Mouse (Mus musculus) heart, postnatal 25 days (tissue): ENCODE data around the gene 1600002K03Rik. TPM values are rescaled to one million over a fixed set of nuclear protein-coding genes. Genes with fewer than 3 reads are reported as not detected.
"Not testable (repeated sequence)": the region's sequence is repeated elsewhere in the genome, so short reads cannot be mapped to it uniquely, and the experiment has no call there.

ENCODE experiments used
- DNase-seq: peaks from one replicate; pipeline ENCODE4 v3.0.0; 2022; ENCODE audit warnings: low spot score
- intact Hi-C: fragments of 180-260 bp; cut with DNase I; formaldehyde crosslinking; loops from one replicate; pipeline ENCODE4 v1.15.1; 2025
- total RNA-seq, 2 experiments: library from RNA; stranded (reverse); gene quantifications; 2 replicates each; pipeline ENCODE4 v1.2.3; 2021

Gene 1600002K03Rik
- total RNA-seq, 2 experiments from 2014 or later, result 4.2 to 5.2 TPM

DNA sequence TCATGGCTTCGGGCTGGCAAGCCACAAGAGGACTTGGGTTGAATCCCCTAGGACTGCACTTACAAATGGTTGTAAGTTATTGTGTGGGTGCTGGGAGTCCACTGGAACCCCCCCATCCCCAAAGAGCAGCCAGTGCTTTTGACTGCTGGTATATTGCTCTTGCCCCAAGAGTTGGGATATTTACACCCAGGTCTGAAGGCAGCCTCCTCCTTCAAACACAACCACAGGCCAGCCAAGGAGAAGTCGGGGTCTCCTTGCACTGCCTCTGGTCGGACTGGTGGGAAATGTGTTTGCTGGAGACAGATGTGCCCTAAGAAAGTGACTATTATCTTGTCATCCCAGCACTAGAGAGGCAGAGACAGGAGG, 10.5 kb upstream of the 1600002K03Rik start:
- DNase-seq, result no peak
- intact Hi-C loops, result no loop called here

DNA sequence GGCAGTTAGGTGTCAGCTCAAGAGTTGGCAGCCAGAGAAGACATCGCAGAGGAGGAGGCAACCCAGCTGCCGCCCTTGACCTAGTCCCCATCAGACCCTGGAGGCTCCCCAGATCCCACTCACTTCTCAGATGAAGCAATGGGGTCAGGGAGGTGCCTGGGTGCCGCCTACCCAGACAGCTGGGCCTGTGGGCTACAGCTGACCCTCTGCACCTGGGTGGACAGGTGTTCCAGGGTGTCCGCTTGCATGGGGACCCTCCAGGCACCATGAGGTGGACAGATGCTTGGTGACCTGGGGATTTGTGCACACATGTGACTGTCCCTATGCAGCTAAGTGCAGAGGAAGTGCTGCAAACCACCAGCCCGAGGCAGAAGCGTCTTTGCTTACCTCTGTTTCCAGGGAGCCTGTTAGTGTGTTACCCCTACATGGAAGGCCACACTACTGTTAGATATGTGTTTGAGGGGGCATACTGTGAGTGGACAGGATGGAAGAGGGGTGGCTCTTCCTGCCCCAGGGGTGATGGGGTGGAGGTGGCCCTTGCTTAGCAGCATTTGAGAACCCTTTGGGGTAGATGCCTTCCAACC, 9.9 kb upstream of the 1600002K03Rik start:
- intact Hi-C loops, result no loop called here
- no peak for DNase-seq

DNA sequence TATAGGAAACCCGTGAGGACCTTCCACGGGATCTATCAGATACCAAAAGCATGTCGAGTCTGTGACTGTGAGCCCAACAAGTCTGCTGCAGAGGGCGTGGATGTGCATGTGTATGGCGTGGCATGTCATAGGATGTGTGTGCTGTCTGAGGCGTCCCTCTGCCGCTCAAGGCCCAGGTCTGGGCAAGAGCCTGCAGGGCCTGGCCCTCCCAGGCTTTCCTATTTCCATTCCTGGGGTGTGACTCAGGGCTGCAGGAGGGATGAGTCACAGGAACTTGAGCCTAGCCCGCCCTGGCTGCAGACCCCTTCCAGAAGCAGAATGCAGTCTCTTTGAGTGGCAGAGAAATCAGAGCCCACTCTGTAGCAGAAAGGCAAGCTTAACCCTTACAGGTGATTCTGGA, 9.0 kb upstream of the 1600002K03Rik start:
- intact Hi-C loops, result no loop called here
- peak; percentile 60 for DNase-seq

DNA sequence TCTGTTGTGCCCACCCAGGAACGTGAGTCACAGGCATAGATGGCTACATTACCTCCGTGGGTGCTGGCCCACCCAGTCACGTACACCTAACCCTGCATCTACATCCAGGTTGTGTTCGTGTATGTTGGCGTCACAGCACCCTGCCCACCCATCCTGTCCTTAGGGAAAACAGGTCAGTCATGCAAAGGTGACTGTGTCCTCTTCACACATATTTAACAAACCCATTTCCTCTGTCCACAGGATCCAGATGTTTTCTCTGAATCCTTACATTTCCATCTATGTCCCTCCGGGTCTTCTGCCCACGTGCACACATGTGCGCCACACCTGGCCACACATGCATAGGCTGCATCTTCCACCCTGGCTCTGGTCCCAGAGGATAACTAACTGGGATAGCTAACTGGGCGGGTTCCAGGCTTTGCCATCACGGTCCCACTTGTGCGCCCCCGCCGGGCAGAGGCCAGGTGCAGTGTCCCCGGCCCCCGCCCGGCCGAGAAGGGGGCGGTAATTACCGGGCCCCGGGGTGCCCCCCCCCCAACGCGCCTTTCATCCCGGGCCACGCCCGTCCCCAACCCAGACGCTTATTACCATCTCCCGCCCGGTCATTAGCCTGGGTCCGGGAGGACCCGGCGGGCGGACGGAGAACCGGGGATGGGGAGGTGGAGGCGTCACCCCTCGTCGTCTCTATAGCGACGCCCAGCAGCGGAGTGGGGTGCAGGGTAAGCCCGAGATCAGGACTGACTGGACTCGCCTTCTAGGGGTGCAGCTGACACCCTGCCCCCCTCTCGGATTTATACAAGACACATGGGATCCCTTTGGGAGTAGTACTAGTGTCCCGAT, 8.4 kb upstream of the 1600002K03Rik start:
- intact Hi-C loops, result no loop called here
- no peak for DNase-seq

DNA sequence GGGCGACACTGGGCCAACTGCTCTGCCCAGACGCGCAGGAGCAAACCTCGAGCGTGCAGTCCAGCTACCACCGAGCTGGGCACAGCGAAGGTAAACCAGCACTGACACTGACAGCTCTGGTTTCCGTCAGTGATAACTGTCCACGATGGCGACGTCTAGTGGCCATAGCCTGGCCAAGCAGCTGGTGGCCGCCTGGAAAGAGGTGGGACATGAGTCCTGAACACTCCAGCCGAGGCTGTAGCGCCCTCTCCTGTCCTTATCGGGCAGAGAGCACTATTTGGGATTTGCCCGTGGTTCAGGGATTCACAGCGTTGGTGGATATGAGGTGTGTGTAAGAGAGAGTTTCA, 7.8 kb upstream of the 1600002K03Rik start:
- intact Hi-C loops, result loop anchor here (1.0 kb wide), 1 partner anchor 20 kb away; no protein-coding TSS in a partner anchor
- peak; percentile 92 for DNase-seq

DNA sequence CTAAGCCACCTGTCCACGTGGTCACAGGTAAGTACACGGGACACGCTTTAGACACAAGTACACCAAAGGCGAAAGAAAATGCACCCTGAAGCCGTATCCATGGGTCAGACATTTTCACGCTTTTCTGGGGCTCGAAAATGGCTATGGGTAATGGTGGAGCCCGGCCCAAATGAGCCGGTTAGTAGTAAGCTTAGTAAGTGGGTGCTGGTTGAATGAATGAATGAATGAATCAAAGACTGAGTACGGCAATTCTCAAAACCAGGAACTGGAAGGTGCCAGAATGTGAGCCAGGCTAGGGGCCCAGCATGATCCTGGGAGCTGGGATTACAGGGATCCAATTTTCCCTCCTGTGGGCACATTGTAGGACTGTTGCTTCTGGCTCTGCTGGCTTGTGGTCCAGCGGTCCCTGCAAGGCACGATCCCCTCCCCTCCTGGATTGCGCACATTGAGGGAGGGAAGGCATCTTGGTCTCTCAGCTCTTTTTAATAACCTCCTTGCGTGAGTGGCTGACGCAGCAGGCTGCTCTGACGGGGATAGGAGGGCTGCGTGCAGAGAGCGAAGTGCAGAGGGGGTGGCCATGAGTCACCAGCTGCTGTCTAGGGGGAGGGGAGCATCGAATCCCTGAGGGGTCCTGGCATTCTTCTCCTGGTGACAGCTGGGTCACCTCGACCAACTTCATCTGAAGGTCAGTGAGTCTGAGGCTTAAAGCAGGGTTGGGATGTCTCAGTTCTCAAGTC, 7.2 kb upstream of the 1600002K03Rik start, which contains the start of gene Cirbp:
TSS of gene Cirbp (plus strand) at position 594 of the 737 bp plus-strand sequence.
- DNase-seq, result no peak
- intact Hi-C loops, result loop anchor here (1.0 kb wide), 1 partner anchor 20 kb away; no protein-coding TSS in a partner anchor

DNA sequence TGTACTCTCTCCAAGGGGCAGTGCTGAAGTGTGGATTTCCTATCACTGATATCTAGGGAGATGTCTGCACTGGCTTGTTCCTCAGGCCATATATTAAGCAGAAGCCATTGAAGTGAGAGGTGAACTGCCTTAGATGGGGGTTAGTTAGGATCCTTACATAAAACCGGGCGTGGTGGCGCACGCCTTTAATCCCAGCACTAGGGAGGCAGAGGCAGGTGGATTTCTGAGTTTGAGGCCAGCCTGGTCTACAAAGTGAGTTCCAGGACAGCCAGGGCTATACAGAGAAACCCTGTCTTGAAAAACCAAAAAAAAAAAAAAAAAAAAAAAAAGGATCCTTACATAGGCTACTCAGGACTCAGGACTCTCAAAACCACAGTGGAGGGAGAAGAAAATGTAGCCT, 6.6 kb upstream of the 1600002K03Rik start:
- intact Hi-C loops, DNase-seq: not testable (repeated sequence)

DNA sequence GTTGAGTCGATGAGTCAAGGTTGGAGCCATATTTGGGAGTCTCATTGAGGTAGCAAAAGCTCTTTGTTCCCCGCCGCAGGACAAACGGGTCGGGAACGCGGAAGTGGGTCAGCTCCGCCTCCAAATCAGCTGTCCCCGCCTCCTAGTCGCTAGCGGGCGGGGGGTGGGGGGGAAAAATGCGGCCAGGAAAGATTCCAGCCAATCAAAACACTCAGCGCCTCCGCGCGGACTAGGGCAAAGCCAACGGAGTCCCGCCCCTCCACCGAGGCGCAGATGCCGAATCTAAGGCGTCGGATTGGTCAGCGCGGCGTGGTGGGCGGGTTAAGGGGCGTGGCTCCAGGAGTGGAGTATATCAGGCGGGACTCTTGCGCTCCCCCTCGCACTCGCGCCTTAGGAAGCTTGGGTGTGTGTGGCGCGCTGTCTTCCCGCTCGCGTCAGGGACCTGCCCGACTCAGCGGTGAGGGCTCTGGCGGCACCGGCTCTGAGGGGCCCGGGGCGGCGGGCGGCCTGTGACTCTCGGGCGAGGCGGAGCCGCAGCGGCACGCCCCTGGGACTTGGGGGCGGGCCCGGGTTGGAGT, 5.2 kb upstream of the 1600002K03Rik start:
- intact Hi-C loops, result no loop called here
- DNase-seq, result peak; percentile 97

DNA sequence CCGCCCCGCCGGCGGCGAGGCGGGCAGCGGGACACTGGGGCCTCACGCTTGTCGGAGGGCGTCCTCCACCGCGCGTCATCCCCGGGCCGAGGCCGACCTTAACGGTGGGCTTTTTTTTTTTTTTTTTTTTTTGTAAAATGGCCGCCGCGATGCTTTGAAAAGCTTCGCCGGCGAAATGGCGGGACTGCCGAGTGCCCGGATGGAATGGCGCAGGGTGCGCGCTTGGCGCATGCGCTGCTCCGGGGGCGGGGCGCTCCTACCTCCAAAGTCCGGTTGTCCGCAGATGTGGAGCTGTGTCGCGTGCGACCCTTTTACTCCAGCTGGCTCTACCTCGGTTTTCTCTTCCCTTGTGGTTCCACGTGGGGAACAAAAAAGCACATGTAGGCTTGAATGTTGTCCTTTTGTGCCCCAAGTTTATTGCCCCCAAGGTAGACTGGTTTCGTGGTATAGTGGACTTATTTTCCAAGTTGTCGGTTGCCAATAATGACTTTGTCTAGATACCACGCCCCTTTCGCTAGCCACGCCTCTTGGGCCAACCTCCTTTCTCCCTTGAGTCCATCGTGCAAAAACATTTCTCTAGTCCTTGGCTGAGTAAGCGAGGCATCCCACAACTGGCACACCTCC, 4.6 kb upstream of the 1600002K03Rik start:
- intact Hi-C loops, result no loop called here
- DNase-seq, result peak; percentile 87

DNA sequence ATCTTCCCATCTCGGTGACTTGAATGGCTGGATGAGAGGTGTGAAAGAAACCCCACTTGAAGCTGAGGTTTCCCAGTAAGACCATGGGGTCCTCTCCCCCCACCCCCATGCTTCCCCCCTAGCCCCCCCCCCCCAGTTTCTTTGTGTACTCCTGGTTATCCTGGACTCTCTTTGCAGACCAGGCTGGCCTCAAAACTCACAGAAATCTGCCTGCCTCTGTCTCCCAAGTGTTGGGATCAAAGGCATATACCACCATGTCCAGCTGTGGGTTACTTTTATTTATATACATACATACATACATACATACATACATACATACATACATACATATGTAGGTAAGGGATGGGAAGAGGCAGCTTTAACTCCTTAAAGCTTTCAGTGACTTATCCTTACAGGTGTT, 3.7 kb upstream of the 1600002K03Rik start:
- intact Hi-C loops, result no loop called here
- no peak for DNase-seq

DNA sequence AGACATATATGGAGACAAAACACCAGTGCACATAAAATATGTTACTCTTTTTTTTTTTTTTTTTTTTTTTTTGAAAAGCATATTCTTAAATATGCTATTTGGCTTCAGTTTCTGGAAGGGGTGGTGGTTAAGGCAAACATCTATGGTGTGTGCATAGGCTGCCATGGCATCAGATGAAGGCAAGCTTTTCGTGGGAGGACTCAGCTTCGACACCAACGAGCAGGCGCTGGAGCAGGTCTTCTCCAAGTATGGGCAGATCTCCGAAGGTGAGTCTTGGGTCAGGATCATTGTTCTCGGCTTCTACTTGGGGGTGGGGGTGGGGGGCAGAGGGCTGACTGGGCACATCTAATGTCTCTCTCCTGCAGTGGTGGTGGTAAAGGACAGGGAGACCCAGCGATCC, 3.1 kb upstream of the 1600002K03Rik start:
- no peak for DNase-seq
- intact Hi-C loops, result loop anchor here (10.0 kb wide), 1 partner anchor 205 kb away; no protein-coding TSS in a partner anchor

DNA sequence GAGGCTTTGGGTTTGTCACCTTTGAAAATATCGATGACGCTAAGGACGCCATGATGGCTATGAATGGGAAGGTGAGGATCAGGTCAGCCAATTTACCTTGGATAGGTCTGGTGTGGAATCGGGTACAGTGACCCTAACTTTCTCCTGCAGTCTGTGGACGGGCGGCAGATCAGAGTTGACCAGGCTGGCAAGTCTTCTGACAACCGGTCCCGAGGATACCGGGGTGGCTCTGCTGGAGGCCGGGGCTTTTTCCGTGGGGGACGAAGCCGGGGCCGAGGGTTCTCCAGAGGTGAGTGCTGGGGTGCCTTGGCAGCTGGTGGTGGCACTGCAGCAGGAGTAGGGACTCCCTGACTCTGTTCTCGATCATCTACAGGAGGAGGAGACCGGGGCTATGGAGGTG, 2.7 kb upstream of the 1600002K03Rik start:
- intact Hi-C loops, result loop anchor here (10.0 kb wide), 1 partner anchor 205 kb away; no protein-coding TSS in a partner anchor
- no peak for DNase-seq

DNA sequence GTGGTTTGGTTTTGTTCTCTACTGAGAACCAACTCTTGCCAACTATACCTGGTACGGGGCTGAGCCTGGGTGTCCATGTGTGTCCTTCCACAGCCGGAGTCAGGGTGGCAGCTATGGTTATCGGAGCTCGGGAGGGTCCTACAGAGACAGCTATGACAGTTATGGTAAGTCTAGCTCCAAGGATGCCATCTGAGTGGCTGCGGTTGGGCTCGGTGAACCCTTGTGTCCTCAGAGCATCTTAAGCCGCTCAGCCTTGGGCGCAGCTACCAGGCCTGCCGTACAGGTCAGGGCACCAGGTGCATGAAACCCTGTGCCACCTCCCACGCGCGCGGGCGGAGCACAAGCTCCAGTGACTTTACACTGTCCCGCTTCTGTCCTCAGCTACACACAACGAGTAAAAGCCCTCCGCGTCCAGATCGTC, 2.1 kb upstream of the 1600002K03Rik start:
- DNase-seq, result no peak
- intact Hi-C loops, result loop anchor here (10.0 kb wide), 1 partner anchor 204 kb away; no protein-coding TSS in a partner anchor

DNA sequence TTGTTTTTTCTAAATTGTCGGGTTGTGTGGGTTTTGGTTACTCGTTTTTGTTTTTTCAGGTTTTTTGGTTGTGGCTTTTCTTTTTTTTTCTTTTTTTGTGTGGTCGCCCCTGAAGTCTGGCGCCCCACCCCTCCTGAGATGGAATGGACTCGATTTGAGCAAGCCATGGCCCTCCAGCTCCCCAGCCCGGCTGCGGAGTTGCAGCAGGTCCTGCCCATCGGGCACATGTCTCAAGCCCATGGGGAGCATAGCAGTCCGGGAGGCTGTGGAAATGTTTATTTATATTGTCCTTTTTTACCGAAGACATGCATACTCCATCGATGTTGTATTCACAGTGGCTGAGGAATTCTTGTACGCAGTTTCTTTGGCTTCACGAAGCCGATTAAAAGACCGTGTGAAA, 1.5 kb upstream of the 1600002K03Rik start:
- intact Hi-C loops, result loop anchor here (10.0 kb wide), 1 partner anchor 204 kb away; no protein-coding TSS in a partner anchor
- DNase-seq, result no peak

DNA sequence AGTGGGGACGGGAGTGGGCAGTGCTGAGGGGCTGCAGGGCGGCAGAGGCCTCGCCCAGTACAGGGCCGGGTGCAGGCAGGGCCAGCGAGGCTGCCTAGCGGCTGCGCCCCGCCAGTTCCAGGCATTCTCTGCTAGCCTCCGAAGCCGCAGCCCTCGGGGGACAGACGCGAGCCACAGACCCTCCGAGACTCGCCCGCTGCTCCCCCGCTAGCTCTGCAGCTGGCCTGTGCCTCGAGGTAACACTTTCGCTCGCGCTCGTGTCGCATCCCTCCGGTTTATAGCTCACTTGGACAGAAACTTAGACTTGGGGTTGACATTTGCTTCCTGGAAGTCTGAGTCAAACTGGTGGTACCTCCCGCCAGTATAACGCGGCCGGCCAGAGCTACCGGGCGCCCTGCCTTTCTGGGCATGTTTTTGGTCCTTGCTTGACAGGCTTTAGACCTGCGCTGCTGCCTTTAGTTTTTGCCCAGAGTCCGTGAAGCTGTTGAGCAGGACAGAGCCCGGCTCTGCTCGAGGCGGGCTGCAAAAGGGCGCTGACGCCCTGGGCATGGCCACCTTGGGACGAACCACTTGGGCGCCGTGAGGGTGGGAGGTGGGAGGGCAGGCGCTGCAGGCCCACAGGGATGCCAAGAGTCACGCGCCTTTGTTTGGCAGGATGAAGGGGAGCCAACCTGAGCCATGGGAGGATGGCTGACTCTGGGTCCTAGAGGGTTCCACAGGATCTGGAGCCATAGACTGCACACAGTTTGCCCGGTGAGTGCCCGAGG, 801 bp upstream of the 1600002K03Rik start:
- no peak for DNase-seq
- intact Hi-C loops, result loop anchor here (10.0 kb wide), 1 partner anchor 203 kb away; no protein-coding TSS in a partner anchor

DNA sequence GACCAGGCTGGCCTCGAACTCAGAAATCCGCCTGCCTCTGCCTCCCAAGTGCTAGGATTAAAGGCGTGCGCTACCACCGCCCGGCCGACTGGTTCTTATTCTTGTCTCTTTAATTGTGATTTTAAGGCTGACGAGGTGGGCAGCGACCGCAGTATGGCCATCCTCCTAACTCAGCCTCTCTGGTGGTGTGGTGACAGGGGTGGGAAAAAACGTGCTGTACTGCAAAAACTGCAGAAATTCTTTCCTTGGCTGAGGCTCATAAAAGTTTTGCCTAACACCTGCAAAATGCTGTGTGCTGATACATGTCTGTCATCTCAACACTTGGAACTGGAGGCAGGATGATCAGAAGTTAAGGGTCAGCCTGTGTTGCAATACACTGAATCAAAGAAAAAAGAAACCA, 614 bp downstream of the 1600002K03Rik start:
- no peak for DNase-seq
- intact Hi-C loops, result loop anchor here (10.0 kb wide), 1 partner anchor 201 kb away; no protein-coding TSS in a partner anchor

DNA sequence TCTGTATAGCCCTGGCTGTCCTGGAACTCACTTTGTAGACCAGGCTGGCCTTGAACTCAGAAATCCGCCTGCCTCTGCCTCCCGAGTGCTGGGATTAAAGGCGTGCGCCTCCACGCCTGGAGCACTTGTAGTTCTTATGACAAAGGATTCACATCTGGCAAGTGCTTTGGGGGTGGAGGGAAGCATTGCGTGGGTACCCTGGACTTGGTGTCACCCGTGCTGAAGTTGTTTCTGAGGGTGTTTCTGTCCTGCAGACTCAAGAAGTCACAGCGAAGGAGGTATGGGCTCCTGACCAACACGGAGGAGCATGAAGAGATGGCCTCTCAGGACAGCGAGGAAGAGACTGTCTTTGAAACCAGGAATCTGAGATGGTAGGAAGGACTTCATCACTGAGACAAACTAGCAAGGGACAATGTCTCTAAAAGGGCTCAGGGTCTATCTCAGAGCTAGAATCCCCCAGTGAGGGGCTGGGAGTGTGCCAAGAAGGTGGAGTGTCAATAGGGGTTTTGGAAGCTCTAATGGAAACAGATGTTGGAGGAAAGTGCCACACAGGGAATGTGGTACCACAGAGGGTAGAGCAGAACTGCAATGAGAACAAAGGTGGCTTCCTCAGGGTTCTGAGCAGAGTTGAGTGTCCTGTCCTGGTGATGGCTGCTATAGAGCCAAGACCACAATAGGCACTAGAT, 1.4 kb downstream of the 1600002K03Rik start:
- intact Hi-C loops, result loop anchor here (10.0 kb wide), 1 partner anchor 201 kb away; no protein-coding TSS in a partner anchor
- no peak for DNase-seq

DNA sequence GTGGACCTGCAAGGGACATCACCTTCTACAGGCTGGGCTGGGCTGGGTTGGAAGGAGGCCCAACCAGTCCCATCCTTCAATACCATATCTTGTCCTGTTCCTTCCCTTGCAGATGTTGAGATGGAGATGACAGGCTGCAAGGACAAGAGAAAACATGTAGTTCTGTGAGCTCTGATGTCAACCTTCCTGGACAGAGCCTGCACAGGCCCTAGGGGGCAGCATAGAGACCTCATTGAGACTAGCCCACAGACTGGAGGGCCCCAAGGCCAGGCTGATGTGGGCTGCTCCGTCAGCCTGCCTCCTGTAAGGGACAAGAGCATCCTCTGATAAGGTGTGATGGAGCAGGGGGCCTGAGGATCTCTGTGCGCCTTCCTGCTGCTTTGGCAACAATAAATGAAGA, 2.0 kb downstream of the 1600002K03Rik start:
- intact Hi-C loops, result loop anchor here (1.0 to 10.0 kb wide), 2 partner anchors 71 to 200 kb away; no protein-coding TSS in a partner anchor
- DNase-seq, result no peak
